Mouse (Mus musculus): ENCODE data around the gene Vmp1. TPM values are rescaled to one million over a fixed set of nuclear protein-coding genes. Genes with fewer than 3 reads are reported as not detected.

The Vmp1 gene
- total and polyA plus RNA-seq, 3 experiments: 80.9 to 209 (median 167) TPM

- no peaks in the 10 kb centered on the region for H3K27me3 ChIP-seq (replicated peaks)
- H3K9me3 ChIP-seq (replicated peaks; ENCODE audit: low read length): no peaks in the 10 kb centered on the region
- in situ Hi-C loops (cut with MboI; ENCODE audit: low pct_ligation_motif_present, low pct_unique_long_range_greater_than_20kb, low sequenced_read_pairs): loop anchor here (5.0 kb wide), 1 partner anchor 38 kb away; no protein-coding TSS in a partner anchor
- peaks cover 3 to 12% of the 10 kb centered on the region in 2 experiments for H3K36me3 ChIP-seq (replicated peaks in 1 of 2; ENCODE audit: control insufficient read depth in 1 of 2, insufficient read depth in 1 of 2, low read length in 1 of 2)
- H3K4me3 ChIP-seq (replicated peaks in 1 of 3; ENCODE audit: low read depth in 2 of 3, low read length in 2 of 3, poor library complexity in 1 of 3): peak overlapping the region; percentile 76 to 91 (median 81)
- peak overlapping the region; percentile 99 for H3K9ac ChIP-seq (ENCODE audit: insufficient read depth, low read depth)
- dilution Hi-C loops (cut with MboI; ENCODE audit: extremely low pct_ligation_motif_present, extremely low pct_unique_long_range_greater_than_20kb, low sequenced_read_pairs): no loop called here
- H3K4me1 ChIP-seq (ENCODE audit: control insufficient read depth in 1 of 2, insufficient read depth in 2 of 2): peaks cover 8 to 52% of the 10 kb centered on the region in 2 experiments
- peak overlapping the region; percentile 95 for H3K27ac ChIP-seq (ENCODE audit: insufficient read depth, low read depth)
- TF ChIP-seq MXI1 (IDR thresholded peaks at IDR 0.05; ENCODE audit: low read depth, low read length) (peak; percentile 81), POLR2AphosphoS2 (IDR thresholded peaks at IDR 0.05; ENCODE audit: low read depth, low read length) (peak; percentile 18), CHD1 (IDR thresholded peaks at IDR 0.05; ENCODE audit: low read depth, low read length) (peak; percentile 94), RCOR1 (conservative IDR thresholded peaks at IDR 0.05; ENCODE audit: low read depth, low read length) (no peak), MAX (IDR thresholded peaks at IDR 0.05; ENCODE audit: low read length) (peak; percentile 83), CHD2 (IDR thresholded peaks at IDR 0.05; ENCODE audit: low read length) (peak; percentile 26; the same call in 1 of the 2 replicates), MYC (IDR thresholded peaks at IDR 0.05; ENCODE audit: low read depth, low read length) (peak; percentile 72; the same call in 1 of the 2 replicates), EP300 (IDR thresholded peaks at IDR 0.05; ENCODE audit: low read length) (no peak), SIN3A (IDR thresholded peaks at IDR 0.05; ENCODE audit: low read length) (peak; percentile 88; the same call in 1 of the 2 replicates)
- peaks cover 25% of the 10 kb centered on the region for H3K79me2 ChIP-seq (replicated peaks; ENCODE audit: control insufficient read depth, extremely low read depth, insufficient read depth, poor library complexity, severe bottlenecking)
- no peak for DNase-seq (ENCODE audit: extremely low read depth)
- peak overlapping the region; percentile 99 for H3K4me2 ChIP-seq (ENCODE audit: insufficient read depth, low read depth, poor library complexity, severe bottlenecking)
Observed at GRCm38 (mm10) chr11:86583990-86584897, 99.4 kb downstream of the Vmp1 start.

GRCm38 (mm10) chr11:86583313-86583825, 100.3 kb downstream of the Vmp1 start:
- dilution Hi-C loops (cut with MboI; ENCODE audit: extremely low pct_ligation_motif_present, extremely low pct_unique_long_range_greater_than_20kb, low sequenced_read_pairs) (no loop called here), in situ Hi-C loops (cut with MboI; ENCODE audit: low pct_ligation_motif_present, low pct_unique_long_range_greater_than_20kb, low sequenced_read_pairs) (loop anchor here (5.0 kb wide), 1 partner anchor 39 kb away; no protein-coding TSS in a partner anchor)
- H3K4me2 ChIP-seq (ENCODE audit: insufficient read depth, low read depth, poor library complexity, severe bottlenecking): peak overlapping the region; percentile 92
- peaks cover 13 to 56% of the 10 kb centered on the region in 2 experiments for H3K4me1 ChIP-seq (ENCODE audit: control insufficient read depth in 1 of 2, insufficient read depth in 2 of 2)
- 0 out of 2 replicates have a peak, but pooled peaks have one; percentile 2 for TF ChIP-seq KAT2A (IDR thresholded peaks at IDR 0.05; ENCODE audit: insufficient replicate concordance, low read length)
- TF ChIP-seq ZMIZ1 (IDR thresholded peaks at IDR 0.05; ENCODE audit: low read depth, low read length): peak; percentile 33; the same call in 1 of the 2 replicates
- no peak for TF ChIP-seq RAD21 (IDR thresholded peaks at IDR 0.05; ENCODE audit: low read depth, low read length)
- TF ChIP-seq MAZ (IDR thresholded peaks at IDR 0.05; ENCODE audit: low read depth, low read length): 0 out of 2 replicates have a peak, but pooled peaks have one; percentile 13
- peak; percentile 94; the same call in 1 of the 2 replicates for TF ChIP-seq CHD1 (IDR thresholded peaks at IDR 0.05; ENCODE audit: low read depth, low read length)
- TF ChIP-seq ZNF384 (IDR thresholded peaks at IDR 0.05; ENCODE audit: low read depth, low read length): 0 out of 2 replicates have a peak, but pooled peaks have one; percentile 26
- no peak for TF ChIP-seq MAX (IDR thresholded peaks at IDR 0.05; ENCODE audit: low read length)
- TF ChIP-seq POLR2AphosphoS2 (IDR thresholded peaks at IDR 0.05; ENCODE audit: low read depth, low read length): peak; percentile 4; the same call in 1 of the 2 replicates
- no peak for DNase-seq (ENCODE audit: extremely low read depth)
- H3K27me3 ChIP-seq (replicated peaks): no peaks in the 10 kb centered on the region
- H3K27ac ChIP-seq (ENCODE audit: insufficient read depth, low read depth): peak overlapping the region; percentile 93
- H3K79me2 ChIP-seq (replicated peaks; ENCODE audit: control insufficient read depth, extremely low read depth, insufficient read depth, poor library complexity, severe bottlenecking): peaks cover 25% of the 10 kb centered on the region
- peak overlapping the region; percentile 24 to 81 (median 76) for H3K4me3 ChIP-seq (replicated peaks in 1 of 3; ENCODE audit: low read depth in 2 of 3, low read length in 2 of 3, poor library complexity in 1 of 3)
- no peaks in the 10 kb centered on the region for H3K9me3 ChIP-seq (replicated peaks; ENCODE audit: low read length)
- H3K36me3 ChIP-seq (replicated peaks in 1 of 2; ENCODE audit: control insufficient read depth in 1 of 2, insufficient read depth in 1 of 2, low read length in 1 of 2): peaks cover 3 to 10% of the 10 kb centered on the region in 2 experiments
- H3K9ac ChIP-seq (ENCODE audit: insufficient read depth, low read depth): peak overlapping the region; percentile 99

Data from CH12.LX (cell line).